Mouse (Mus musculus): ENCODE measurements at regions not wholly inside any gene's neighbourhood (a gene's known extent, or its start where the extent isn't known, plus 50 kb on each side); places are given as distances from the start of the nearest gene placed in this dataset.

DNA sequence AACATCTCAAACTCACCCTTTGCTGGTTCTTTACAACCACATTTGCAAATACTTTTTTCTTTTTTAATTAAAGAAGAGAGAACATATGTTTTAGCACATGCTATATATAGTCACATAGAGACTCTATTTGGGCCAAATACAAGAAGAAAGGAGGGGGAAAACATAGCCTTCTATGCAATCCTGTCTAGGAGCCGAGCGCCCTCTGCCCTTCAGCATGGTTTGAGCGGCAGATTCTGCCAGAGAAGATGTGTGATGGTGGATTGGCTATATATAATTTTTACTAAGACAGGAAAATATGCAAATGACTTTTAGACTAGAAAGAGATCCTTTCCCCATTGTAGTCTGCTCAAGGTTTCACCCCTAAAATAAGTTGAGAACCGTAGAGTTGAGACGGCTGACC, 60.0 kb upstream of the Myom1 start:
- no peak for DNase-seq

DNA sequence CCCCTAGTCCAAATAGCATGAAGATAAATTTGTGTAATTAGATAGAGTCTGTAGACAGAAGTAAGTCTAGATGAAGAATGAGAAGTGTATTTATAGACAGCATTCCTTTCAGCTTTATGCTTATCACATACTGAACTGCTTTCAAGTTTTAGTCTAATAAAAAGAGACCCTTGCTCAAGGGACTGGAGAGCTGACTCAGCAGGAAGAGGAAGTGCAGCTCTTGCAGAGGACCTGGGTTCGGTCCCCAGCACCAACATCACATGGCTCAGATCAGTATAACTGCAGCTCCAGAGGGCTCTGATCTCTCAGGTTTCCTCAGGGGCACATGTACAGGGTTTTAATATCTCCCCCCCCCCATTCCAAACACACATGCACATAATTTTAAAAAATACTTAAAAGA, 68.2 kb upstream of the Myom1 start:
- no peak for DNase-seq

DNA sequence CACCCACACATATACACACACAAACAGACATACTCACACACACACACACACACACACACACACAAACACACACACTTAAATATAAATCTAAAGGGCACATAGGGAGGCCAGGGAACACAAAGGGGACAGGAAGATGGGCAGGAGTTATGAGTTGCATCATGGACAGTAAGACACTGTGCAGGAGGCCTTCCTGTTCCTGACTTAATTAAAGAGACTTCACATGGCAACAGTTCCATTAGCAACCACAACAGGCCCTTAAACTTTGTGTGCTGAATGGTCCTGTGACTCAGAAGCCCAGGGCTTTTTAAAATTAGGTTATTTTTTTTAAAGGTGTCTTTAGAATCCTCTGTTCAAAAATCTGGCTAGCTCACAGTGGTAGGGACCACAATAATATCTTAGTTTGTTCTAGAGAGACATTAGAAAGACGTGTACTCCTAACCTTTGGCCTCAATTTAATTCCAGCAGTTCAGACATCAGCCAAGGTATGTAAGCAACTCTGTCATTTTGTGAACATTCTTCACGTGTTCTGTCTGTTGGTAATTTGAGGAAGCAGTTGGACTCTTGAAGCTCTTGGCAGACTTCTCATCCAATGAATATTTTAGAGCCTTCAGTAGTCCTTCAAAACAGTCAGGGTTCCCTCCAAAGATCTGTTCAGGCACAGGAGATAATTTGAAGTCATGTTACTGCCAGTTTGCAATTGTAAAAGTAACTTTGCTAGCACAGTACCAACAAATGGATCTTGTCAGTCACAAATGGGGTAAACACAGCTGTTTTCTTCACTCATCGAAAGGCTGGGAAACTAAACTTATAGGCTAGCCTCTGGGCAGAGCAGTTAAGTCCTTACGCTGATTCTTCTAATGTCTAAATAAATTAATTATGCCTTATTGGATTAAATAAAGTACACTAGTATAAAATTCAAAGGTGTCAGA, 69.0 kb upstream of the Myom1 start:
- DNase-seq = no peak

DNA sequence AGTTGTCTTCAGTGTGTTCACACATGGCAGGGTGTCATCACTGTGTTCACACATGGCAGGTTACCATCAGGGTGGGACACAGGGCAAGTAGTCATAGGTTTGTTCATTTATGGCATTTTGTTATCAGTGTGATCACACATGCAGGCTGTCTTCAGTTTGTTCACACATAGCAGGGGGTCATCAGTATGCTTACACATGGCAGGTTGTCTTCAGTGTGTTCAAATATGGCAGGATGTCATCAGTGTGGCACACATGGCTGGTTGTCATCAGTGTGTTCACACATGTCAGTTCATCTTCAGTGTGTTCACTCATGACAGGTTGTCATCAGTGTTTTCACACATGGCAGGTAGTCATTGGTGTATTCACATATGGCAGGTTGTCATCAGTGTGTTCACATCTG, 69.9 kb upstream of the Myom1 start:
- DNase-seq = no peak

DNA sequence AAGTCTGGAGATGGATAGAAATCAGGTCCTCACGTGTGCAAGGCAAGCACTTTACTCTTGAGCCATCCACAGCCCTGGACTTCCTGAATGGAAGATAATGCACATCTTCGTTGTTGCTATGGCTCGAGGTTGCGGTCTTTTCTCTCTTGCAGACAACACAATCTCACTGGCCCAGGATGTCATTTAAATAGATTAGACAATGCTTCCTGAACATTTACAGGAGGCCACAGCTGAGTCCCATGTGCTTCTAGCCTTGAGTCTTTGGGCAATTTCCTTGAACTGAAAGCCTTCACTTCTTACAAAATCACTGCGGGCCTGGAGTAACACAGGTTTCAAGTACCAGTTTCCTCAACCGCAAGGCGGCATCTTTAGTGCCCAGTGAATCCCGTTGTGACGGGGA, 71.8 kb upstream of the Myom1 start:
- no peak for DNase-seq

DNA sequence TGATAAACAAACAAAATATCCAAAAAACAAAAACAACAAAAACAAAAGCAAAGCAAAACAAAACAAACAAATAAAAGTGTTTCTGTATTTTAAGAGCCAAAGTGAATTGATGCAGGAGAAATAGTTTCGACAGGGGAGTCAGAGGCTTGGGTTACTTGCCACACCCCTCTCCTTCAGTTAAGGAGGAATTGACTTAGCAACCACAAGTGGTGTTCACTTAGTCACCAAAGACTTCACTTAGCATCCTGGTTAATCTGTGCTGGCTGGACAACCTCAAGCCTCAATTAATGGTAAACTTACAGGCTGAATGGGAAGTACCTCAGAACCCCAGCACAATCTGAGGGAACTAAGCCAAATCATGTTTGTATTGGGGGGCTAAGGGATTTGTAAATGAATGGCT, 72.9 kb upstream of the Myom1 start:
- DNase-seq = no peak

DNA sequence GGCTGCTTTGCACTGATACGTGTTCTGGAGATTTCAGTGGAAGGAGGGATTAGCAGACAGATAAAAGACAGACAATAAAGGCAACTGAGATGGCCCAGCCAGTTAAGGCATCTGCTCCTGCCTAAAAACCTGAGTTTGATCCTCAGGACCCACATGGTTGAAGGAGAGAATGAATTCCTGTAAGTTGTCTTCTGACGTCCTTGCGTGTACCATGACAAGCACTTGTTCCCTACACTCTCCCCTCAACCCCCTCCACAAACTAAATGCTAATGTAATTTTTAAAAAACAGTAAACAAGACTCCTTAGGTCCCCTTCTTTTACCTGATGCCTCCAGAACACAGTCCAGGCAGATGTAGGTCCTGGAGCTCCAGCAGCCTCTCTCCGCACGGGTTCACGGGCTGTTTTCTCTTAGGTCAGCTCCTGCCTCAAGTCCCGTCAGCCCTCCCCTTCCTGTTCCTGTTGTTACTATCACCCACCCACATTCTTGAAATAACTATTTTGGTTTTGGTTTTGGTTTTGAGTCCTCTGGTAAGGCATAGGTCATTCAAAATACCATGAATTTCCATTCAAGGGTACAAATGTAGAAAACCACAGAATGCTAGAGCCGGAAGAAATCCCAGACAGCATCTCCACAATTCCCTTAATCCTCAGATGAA, 71.3 kb upstream of the Tgif1 start:
- no peak for DNase-seq

DNA sequence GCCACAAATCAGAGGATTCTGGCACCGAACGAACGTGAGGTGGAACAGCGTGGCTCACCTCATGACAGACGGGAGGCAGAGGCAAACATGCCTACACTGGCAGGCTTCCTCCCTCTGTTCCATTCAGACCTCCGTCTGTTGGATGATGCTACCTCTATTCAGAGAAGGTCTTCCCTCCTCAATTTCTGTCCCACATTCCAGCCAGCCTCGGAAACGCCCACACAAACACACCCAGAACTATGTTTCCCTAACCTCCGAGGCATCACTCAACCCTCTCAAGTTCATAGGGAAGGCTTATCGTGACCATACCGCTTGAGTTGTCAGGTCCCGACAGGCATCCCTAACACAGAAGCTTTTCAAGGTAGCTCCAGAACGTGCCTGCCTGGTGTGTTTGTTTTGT, 68.3 kb upstream of the Tgif1 start:
- no peak for DNase-seq

DNA sequence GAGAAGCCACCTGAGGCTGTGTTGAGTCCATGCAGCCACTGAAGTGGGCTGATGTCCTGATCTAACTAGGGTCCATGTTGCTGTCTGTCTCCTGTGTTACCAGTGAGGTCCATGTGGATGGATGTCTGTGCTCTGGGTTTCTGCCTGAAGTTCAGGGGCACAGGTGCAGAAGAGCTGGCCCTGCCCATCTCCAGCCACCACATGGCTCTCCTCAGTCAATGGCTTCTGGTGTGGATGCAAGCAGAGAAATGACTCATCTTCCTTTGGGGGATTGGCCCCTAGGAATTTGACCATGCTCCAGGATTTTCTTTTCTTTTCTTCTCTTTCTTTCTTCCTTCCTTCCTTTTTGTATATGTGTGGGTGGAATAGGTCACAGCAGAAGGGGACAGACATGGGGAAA, 66.8 kb upstream of the Tgif1 start:
- DNase-seq = no peak

DNA sequence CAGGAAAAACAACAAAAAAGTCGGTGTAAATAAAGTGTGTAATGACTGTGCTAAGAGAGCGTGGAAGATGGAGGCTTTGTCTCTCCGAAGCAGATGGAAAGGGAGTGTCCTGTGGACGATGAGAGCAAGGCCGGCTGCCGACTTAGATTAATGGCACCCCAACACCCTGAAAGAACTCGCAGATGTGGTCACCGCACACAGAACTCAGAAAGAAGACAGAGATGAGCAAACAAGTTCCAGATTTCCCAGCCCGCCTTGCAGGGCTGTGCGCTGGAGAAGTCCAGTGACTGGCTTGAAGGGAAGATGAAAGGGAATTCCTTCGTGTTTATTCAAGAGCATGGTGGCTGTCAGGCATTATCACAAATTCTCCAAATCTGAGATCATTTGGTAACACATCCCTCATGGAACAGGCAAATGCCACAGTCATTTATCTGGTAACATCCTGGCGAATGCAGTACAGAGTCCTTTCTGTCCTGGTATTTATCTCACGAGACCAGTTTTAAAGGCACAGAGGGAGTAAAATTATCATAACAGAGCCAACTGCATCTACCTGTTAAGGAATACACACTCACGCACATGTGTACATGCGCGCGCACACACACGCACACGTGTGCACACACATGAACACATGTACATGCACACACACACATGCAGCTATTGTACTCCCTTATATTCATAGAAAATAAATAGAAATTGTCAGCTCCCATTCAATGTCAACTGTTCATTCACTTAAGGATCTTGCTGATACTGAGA, 64.0 kb upstream of the Tgif1 start:
- no peak for DNase-seq

DNA sequence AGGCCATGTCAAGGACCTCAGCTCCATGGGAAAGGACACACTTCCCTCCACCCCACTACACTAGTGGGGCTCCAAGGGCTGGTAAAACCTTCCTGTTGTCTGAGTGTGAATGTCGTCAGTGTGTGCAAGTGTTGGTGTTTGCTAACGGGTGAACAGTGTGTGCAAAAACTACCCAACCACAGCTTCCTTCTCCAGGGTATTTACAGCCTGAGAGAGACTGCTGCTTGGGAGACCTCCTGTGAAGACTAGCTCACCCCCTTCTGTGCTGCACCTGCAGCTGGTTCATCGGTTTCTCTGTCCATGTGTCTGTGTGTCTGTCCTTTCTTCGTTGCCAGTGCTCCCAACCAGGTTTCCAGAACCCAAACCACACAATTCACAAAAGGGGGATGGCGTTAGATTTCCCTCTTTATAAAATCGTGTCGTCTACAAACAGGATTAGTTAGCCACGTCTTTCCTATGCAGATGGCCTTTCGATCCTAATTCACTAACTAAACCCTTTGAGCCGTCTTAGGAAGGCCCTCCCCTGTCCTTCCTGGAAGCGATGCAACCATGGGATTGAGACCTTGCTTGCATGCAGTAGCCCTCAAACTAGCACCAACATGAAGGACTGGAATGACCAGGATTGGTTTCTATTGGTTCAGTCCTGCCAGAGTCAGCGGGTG, 62.9 kb upstream of the Tgif1 start:
- DNase-seq = no peak

DNA sequence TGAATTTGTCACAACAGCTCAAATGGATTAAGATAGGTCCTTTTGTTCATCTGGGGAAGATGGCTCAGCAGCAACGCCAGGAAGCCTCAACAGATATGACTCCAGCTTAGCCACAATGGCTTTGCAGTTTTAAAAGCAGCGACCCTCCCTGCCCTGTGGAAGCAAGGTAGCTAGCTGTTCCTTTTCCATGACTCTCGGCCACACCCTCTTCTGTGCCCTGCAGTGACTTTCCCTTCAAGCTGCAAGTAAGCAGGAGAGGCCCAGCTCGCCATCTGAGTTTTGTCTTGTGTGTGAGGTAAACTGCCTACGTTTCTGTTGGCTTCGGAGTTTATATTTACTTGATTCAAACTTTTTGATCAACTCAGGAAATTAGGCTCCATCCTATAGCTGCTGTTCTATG, 62.1 kb upstream of the Tgif1 start:
- no peak for DNase-seq

DNA sequence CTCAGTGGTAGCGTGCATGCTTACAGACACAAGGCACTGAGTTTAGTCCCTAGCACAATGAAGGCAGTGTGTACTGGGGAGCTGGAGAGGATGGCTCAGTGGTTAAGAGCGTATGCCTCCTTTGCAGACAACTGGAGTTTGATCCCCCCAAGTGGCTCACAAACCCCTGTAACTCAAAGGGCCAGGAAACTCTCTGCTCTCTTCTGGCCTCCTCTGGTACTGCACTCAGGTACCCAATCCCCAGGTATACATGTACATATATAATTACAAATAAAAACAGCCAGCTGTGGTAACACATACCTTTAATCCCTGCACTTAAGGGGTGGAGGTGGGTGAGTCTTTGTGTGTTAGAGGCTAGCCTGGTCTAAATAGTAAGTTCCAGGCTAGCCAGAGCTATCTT, 56.9 kb upstream of the Tgif1 start:
- no peak for DNase-seq

DNA sequence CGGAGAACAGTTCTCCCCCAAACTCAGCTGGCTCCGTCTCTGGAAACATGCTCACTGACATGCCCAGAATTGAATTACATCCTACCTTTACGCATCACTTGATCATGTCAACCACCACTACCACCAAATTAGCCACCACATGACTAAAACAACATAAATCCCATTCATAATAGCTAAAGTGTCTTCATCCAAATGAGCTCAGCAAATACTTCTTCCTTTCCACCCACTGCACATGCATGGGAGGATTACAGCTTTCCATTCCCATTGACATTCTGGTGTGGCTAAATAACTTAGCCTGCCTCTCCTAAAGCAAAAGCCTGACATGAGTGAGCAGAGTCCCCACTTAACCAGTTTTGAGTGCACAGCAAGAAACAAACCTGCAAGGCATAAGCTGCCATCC, 56.2 kb upstream of the Tgif1 start:
- no peak for DNase-seq

DNA sequence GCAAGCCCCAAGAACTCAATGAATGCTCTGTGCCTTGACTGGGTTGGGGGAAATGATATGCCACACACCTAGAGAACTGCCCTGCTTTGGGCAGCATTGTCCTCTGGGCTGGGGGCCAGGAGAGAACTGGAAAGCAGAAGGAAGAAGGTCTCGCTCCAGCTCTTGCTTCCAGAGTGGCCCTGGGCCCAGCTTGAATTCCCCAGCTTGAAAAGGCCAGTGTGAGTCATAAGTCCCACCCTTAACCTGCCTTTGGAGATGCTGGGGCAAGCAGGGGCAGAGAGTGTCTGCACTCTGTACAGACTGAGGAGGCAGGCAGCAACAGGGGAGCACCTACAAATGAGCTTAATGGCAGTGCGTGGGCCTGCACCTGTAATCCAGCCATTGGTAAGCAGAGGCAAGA, 55.0 kb upstream of the Tgif1 start:
- DNase-seq = peak; percentile 12 to 19

All from cerebellum, postnatal 36 days (tissue).